Mouse (Mus musculus) heart, embryonic 13.5 days (tissue): ENCODE data around the gene B4galnt4. TPM values are rescaled to one million over a fixed set of nuclear protein-coding genes. Genes with fewer than 3 reads are reported as not detected.

Experiments
- ATAC-seq: fragments of 200-750 bp; cut with Nextera tagmentation; 2 replicates; pipeline ENCODE4 v1.8.0; 2017; ENCODE audit warnings: moderate TSS enrichment; ENCODE audit not compliant: insufficient number of reproducible peaks, low FRiP score, low TSS enrichment; ENCODE audit errors: extremely low read depth
- H3K27ac ChIP-seq: fragments of 300-500 bp; sonication (generic); replicated peaks from 2 replicates; pipeline ENCODE4 v1.5.1; 2015; ENCODE audit warnings: moderate library complexity, mild to moderate bottlenecking, inconsistent platforms
- H3K27me3 ChIP-seq: fragments of 300-500 bp; sonication (generic); replicated peaks from 2 replicates; pipeline ENCODE4 v1.6.1; 2015; ENCODE audit warnings: mild to moderate bottlenecking, inconsistent platforms
- H3K36me3 ChIP-seq: fragments of 300-500 bp; sonication (generic); 2 replicates; pipeline ENCODE4 v1.6.1; 2015; ENCODE audit warnings: mild to moderate bottlenecking, inconsistent platforms
- H3K4me1 ChIP-seq: fragments of 300-500 bp; sonication (generic); 2 replicates; pipeline ENCODE4 v1.6.1; 2015; ENCODE audit warnings: inconsistent platforms
- H3K4me2 ChIP-seq: fragments of 300-500 bp; sonication (generic); 2 replicates; pipeline ENCODE4 v1.6.1; 2015; ENCODE audit warnings: inconsistent platforms, mild to moderate bottlenecking, moderate library complexity
- H3K4me3 ChIP-seq: fragments of 300-500 bp; sonication (generic); 2 replicates; pipeline ENCODE4 v1.5.1; 2015; ENCODE audit warnings: moderate library complexity, mild to moderate bottlenecking, inconsistent platforms
- H3K9ac ChIP-seq: fragments of 300-500 bp; sonication (generic); 2 replicates; pipeline ENCODE4 v1.6.1; 2015; ENCODE audit warnings: inconsistent platforms, mild to moderate bottlenecking, moderate library complexity
- H3K9me3 ChIP-seq: fragments of 300-500 bp; sonication (generic); 2 replicates; pipeline ENCODE4 v1.6.1; 2016; ENCODE audit warnings: inconsistent platforms
- WGBS: fragments of 180-500 bp; shearing (Covaris S2); methylation state at CpG from one replicate; pipeline ENCODE4 v1.1.7; 2015; ENCODE audit warnings: mixed read lengths; 5-methylcytosine and 5-hydroxymethylcytosine counted together
- polyA plus RNA-seq: library from polyadenylated mRNA; unstranded; fragments of >200 nt; fragmentation: Nextera tagmentation; extraction: Ambion mirVana; gene quantifications from 2 replicates; pipeline ENCODE4 v1.2.1, GENCODE M21; 2015

The B4galnt4 gene
- polyA plus RNA-seq, 1 experiment from 2014 or later, result 2.7 TPM

DNA sequence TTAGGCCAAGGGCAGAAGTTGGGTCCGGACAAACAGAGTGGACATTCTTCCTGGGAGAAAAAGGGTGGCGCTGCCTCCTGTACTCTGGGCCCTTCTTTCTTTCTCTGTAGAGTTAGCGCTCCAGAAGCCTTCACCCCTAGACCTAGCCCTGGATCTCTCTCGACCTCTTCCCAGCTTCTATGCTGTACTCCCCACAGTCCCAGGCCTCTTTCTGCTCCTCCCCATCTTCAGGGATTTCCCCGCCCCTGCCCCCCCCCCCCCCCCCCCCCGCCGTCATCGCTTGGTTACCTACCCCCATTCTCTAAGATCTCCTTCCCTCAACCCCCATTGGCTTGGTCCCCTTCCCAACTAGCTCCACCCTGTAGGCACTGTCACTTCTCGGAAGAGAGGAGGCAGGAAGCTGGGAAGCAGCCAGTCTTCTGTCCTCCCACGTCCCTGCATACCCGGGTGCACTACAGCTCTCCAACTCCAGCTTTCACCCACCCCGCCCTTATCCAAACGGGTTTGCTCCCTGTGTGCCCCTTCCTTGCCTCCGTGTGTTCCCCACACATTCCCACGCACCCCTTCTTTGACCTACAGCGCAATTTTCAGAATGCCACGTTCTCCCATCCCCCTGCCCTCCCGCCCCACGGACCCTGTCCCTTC, 13.2 kb upstream of the B4galnt4 start:
- Histone ChIP-seq H3K27ac (peak overlapping the region; percentile 86), H3K36me3 (no peaks in the 10 kb centered on the region), H3K4me3 (peak overlapping the region; percentile 48), H3K27me3 (peaks cover 7% of the 10 kb centered on the region; the same call in 1 of the 2 replicates), H3K4me2 (peak overlapping the region; percentile 80), H3K9me3 (no peaks in the 10 kb centered on the region), H3K9ac (peak overlapping the region; percentile 77), H3K4me1 (peaks cover 17% of the 10 kb centered on the region)
- WGBS, result 9% methylated on average over 15 of the region's 19 CpGs
- peak; percentile 70; the same call in 1 of the 2 replicates for ATAC-seq

DNA sequence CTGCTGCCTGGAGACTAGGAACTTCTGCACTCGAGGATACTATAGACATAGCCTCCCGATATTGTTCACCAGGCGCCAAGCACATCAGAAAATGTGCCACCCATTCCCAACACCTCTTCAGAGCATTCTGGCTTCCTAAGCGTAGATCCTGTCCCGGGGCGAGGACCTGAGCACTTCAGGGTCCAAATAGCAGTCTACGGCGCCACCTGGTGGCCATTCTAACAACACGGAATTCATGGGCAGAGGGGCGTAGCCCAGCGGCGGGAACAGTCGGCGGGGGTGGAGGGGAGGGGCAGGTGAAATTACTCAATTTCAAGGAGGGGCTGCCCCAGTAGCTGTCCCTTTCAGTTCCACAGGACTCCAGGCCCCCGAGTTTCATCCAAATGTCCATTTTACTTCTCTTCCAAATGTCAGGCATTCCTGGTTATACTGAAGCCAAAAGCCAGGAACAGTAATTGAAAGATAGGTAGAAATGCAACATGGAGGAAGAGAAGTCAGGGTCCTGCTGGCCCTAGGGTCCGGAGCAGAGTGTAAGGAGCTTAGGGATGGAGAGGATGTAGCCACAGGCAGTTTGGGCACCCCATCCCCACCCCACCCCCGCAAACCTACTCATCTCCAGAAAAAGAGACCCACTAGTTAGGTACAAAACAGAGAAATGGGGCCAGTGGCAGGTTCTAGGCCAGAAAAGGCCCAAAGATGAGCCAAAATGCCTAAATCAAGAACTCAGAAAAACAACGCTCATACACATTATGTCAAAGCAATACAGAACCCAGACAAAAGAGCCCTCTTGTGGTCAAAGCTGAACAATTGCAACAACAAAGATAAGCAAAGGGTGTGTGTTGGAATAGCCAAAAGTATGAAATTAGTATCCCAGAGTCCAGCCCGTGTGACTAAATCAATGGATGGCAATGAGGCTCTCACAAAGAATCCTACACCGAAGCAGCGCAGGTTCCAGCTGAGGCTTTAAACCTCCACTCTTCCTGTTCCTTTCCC, 12.4 kb upstream of the B4galnt4 start:
- peak; percentile 72 for ATAC-seq
- WGBS, result 9% methylated on average over 21 of the region's 21 CpGs
- H3K4me1 ChIP-seq, result peaks cover 17% of the 10 kb centered on the region

DNA sequence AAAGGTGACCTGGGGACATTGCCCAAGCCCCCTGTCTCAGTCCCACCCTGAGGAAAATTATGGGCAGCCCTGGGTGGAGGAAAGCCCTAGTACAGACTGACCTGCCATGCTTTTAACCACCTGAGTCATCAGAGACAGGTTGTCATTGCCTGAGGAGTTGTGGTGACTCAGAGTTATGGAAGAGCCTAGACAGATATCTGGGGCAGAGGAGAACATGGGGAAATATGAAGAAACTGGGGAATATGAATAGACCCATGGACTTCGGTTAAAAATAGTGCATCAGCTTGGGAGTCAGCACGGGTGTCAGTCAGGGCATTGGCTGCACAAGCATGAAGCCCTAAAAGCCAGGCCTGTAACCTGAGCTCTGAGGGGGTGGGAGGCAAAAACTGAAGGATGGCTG, 11.6 kb upstream of the B4galnt4 start:
- H3K36me3 ChIP-seq, result no peaks in the 10 kb centered on the region
- no peak overlapping the region for H3K4me3 ChIP-seq
- no peak overlapping the region for H3K4me2 ChIP-seq
- peaks cover 17% of the 10 kb centered on the region; the same call in 1 of the 2 replicates for H3K27me3 ChIP-seq
- H3K9ac ChIP-seq, result no peak overlapping the region
- H3K27ac ChIP-seq, result no peak overlapping the region
- 53% methylated on average over 2 of the region's 2 CpGs for WGBS
- peaks cover 17% of the 10 kb centered on the region for H3K4me1 ChIP-seq
- ATAC-seq, result no peak
- no peaks in the 10 kb centered on the region for H3K9me3 ChIP-seq

More for the DNA sequence above, 12.4 kb upstream of the B4galnt4 start:
- Histone ChIP-seq H3K27me3 (peaks cover 14% of the 10 kb centered on the region; the same call in 1 of the 2 replicates), H3K4me3 (peak overlapping the region; percentile 48), H3K4me2 (peak overlapping the region; percentile 80), H3K36me3 (no peaks in the 10 kb centered on the region), H3K27ac (peak overlapping the region; percentile 86), H3K9me3 (no peaks in the 10 kb centered on the region), H3K9ac (peak overlapping the region; percentile 77)

DNA sequence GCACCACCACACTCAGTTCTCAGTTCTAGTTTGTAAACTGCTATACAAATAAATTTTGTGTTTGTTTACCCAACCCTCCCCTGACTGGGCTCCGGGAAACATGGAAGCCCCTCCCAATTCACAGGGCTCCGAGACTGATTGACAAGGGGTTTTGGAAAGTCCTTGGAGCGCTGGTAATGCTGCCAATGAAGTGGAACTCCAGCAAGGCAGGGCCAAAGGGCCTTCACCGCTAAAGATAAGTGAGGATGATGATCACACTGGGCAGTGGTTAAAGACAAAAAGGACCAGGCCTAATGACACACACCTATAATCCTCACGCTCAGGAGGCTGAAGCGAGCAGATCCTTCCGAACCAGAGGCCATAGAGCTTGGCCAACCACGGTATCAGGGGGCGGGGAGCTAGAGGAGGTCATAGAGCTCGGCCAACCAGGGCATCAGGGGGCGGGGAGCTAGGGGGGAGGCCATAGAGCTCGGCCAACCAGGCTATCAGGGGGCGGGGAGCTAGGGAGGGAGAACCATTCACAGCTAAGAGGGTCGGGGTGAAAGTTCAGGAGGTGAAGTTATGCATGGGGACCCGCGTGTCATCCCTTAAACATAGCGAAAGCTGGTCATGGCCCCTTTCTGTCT, 9.7 kb upstream of the B4galnt4 start:
- Histone ChIP-seq H3K27me3 (peaks cover 27% of the 10 kb centered on the region), H3K4me2 (no peak overlapping the region), H3K9me3 (peaks cover 3% of the 10 kb centered on the region; the same call in 1 of the 2 replicates), H3K4me3 (no peak overlapping the region), H3K9ac (no peak overlapping the region), H3K27ac (no peak overlapping the region), H3K36me3 (no peaks in the 10 kb centered on the region), H3K4me1 (peaks cover 17% of the 10 kb centered on the region)
- 52% methylated on average over 17 of the region's 17 CpGs for WGBS
- no peak for ATAC-seq

DNA sequence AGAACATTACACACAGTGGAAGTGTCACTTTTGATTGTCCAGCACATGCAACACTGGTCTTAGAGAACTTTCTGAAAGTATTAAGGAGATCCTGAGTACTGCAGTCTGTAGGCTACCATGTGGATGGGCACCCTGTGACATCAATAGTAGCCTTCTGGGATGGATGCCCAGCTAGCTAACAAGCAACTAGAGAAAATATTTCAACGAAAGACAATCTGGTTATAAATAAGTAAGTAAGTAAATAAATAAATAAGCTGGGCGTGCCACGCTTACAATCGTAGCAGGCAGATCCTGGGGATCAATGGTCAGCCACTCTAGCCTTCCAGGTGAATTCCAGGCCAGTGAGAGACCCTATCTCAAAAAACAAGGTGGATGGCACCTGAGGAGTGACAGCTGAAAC, 8.9 kb upstream of the B4galnt4 start:
- Histone ChIP-seq H3K9ac (no peak overlapping the region), H3K9me3 (peaks cover 3% of the 10 kb centered on the region; the same call in 1 of the 2 replicates), H3K36me3 (no peaks in the 10 kb centered on the region), H3K27ac (no peak overlapping the region), H3K4me3 (no peak overlapping the region), H3K4me1 (peaks cover 15% of the 10 kb centered on the region), H3K27me3 (peaks cover 31% of the 10 kb centered on the region), H3K4me2 (no peak overlapping the region)
- 85% methylated on average over 4 of the region's 4 CpGs for WGBS
- no peak for ATAC-seq

DNA sequence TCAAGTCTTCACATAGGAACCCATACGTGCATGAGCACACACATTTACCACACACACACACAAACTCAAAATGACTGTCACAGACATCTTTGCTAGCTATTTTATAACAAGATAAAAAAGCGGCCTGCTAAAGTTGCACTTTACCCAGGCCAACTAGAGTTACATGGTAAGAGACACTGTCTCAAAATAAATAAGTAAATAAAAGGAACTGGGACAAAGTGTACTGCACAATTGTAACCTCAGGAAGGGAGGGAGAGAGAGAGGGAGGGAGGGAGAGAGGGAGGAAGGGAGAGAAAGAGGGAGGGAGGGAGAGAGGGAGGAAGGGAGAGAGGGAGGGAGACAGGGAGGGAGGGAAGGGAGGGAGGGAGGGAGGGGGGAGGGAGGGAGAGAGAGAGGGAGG, 8.5 kb upstream of the B4galnt4 start:
- H3K9ac ChIP-seq, result no peak overlapping the region
- 73% methylated on average over 2 of the region's 2 CpGs for WGBS
- H3K36me3 ChIP-seq, result no peaks in the 10 kb centered on the region
- peaks cover 34% of the 10 kb centered on the region for H3K27me3 ChIP-seq
- H3K4me1 ChIP-seq, result peaks cover 11% of the 10 kb centered on the region
- ATAC-seq, result no peak
- H3K4me3 ChIP-seq, result no peak overlapping the region
- H3K4me2 ChIP-seq, result no peak overlapping the region
- H3K9me3 ChIP-seq, result peaks cover 3% of the 10 kb centered on the region; the same call in 1 of the 2 replicates
- no peak overlapping the region for H3K27ac ChIP-seq

DNA sequence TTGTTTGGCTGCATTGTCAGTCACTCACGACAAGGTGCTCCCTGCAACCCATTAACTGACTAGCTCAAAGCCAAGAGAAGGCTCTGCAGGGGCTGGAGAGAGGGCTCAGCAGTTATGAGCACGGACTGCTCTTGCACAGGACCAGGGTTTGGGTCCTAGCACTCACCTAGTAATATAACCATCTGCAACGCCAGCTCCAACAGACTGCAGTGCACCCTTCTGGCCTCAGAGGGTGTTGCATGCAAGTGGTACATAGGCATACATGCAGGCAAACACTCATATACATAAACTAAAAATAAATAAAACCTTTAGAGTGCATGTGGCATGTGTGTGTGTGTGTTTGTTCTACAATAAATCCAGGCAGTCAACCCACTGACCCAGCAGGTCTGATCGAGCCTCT, 5.1 kb upstream of the B4galnt4 start:
- H3K27me3 ChIP-seq, result peaks cover 67% of the 10 kb centered on the region
- no peak overlapping the region for H3K4me3 ChIP-seq
- 61% methylated on average over 4 of the region's 4 CpGs for WGBS
- no peak for ATAC-seq
- H3K4me2 ChIP-seq, result no peak overlapping the region
- peaks cover 3% of the 10 kb centered on the region; the same call in 1 of the 2 replicates for H3K9me3 ChIP-seq
- H3K9ac ChIP-seq, result no peak overlapping the region
- peaks cover 6% of the 10 kb centered on the region for H3K4me1 ChIP-seq
- no peaks in the 10 kb centered on the region for H3K36me3 ChIP-seq
- H3K27ac ChIP-seq, result no peak overlapping the region

DNA sequence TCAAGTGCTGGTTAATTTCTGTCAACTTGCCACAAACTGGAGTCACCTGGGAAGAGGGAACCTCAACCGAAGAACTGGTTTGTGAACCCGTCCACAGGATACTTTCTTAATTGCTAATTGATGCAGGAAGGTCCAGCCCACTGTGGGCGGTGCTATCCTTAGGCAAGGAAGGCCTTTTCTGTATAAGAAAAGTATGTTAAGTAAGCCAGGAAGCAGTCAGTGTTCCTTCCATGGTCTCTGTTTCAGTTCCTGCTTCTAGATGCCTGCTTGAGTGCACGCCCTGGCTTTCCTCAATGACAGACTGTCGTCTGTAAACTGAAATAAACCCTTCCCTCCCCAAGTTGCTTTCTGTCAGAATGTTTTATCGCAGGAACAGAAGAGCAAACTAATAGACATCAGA, 3.9 kb upstream of the B4galnt4 start:
- ATAC-seq, result no peak
- WGBS, result 79% methylated on average over 6 of the region's 6 CpGs
- Histone ChIP-seq H3K9me3 (peaks cover 3% of the 10 kb centered on the region; the same call in 1 of the 2 replicates), H3K9ac (no peak overlapping the region), H3K36me3 (no peaks in the 10 kb centered on the region), H3K4me2 (no peak overlapping the region), H3K27me3 (peaks cover 75% of the 10 kb centered on the region), H3K27ac (no peak overlapping the region), H3K4me1 (peaks cover 13% of the 10 kb centered on the region), H3K4me3 (no peak overlapping the region)

DNA sequence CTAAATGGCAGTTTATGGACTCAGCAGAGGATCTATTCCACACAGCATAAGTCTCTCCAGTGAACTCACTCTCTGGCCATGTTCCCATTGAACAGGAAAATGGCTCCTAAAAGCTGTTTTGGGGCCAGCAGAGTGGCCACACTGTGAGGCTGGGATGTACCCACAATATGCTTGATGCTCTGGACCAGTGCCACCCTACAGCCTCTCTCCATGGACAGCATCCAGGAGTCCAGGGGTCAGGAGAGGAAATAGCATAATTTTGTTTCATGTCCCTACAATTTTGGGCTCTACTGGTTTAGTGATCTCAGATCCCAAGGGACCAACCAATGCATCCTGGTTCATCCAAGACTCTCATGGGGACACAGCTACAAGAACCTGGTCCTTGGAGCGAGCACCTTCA, 3.4 kb upstream of the B4galnt4 start:
- Histone ChIP-seq H3K4me1 (peaks cover 13% of the 10 kb centered on the region), H3K9ac (no peak overlapping the region), H3K27ac (no peak overlapping the region), H3K4me2 (no peak overlapping the region), H3K36me3 (no peaks in the 10 kb centered on the region), H3K27me3 (peaks cover 81% of the 10 kb centered on the region), H3K9me3 (peaks cover 3% of the 10 kb centered on the region; the same call in 1 of the 2 replicates), H3K4me3 (no peak overlapping the region)
- 70% methylated on average over 1 of the region's 1 CpGs for WGBS
- ATAC-seq, result no peak

DNA sequence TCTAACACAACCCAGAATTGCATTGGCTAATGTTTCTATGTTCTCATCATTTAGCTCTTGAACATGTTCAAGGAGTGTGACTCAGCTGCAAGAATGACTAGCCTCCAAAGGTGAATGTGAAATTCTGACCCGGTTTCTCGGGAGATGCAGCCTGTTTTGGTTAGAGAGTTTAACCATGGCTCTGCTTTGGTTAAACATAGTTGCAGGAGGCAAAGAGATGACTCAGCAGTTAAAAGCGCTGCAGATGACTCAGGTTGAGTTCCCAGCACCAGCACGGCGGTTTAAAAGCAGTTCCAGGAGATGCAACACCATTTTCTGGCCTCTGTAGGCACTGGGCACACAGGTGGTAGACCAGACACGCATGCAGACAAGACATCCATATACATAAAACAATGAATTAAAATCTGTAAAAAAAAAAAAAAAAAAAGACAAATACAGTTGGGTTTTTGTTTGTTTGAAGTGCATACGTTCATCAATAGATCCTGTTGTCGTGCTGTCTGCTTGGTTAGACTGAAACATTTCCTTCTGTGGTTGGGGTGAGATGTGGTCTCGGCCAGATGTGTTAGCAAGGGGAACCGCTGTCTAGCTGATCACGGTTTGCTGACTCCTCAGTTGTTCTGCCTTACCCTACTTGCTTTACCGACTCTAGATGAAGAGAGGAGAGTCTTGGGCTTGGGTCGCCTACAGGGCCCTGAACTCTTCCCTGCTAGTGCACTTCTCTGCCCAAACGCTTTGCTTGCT, 2.1 kb upstream of the B4galnt4 start:
- 83% methylated on average over 14 of the region's 14 CpGs for WGBS
- Histone ChIP-seq H3K9ac (no peak overlapping the region), H3K27ac (no peak overlapping the region), H3K27me3 (peaks cover 84% of the 10 kb centered on the region), H3K36me3 (no peaks in the 10 kb centered on the region), H3K4me1 (peaks cover 13% of the 10 kb centered on the region), H3K4me3 (no peak overlapping the region), H3K9me3 (peaks cover 3% of the 10 kb centered on the region; the same call in 1 of the 2 replicates), H3K4me2 (no peak overlapping the region)
- no peak for ATAC-seq
